Mouse (Mus musculus): ENCODE results near the gene Ttc17.
A peak's percentile ranks its signal among the peaks of the same experiment; 100 is the strongest.

The Ttc17 gene

DNA sequence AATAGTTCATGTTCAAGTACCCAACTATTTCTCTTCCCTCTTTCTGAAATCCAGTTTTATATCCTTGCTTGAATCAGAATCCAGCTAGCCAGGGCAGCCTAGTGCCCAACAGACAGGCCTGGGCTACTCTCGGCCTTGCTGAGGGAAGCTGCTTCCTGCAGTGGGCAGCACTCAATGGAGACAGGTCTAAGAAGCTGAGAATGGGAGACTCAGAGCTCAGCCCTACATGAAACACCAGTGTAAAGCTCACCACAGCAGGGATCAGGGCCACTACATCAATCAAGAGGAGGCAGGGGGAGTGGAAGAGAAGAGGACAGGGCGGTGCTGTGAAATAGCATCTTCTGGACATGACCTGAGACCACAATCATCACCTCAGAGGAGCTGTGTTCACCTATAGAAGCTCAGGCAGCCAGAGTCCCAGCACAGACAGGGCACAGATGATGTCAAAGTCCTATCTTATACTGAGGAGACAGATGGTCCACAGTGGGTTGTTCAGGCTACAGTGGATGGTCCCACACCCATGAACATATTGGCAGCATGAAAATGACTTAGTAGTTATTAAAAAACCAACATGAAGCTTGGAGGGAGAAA, 25.3 kb downstream of the Ttc17 start:
- no peak for DNase-seq (ENCODE audit: low read depth, low spot score)

- no peak for DNase-seq (ENCODE audit: low read depth, low spot score)
Measured at GRCm38 (mm10) chr2:94378678-94379077, 27.8 kb downstream of the Ttc17 start.

DNA sequence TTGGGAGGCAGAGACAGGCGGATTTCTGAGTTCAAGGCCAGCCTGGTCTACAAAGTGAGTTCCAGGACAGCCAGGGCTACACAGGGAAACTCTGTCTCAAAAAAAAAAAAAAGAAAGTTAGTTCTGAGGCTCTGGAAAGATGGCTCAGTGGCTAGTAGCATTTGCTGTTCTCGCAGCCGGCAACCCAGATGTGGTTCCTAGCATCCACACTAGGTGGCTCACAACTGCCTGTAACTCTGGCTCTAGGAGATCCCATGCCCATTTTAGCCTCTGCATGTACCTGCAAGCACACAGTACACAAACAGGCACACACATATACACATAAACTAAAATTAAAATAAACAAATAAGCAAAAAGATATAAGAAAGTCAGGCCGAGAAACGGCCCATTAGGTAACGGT, 35.4 kb downstream of the Ttc17 start:
- DNase-seq (ENCODE audit: low read depth, low spot score), result peak; percentile 20

DNA sequence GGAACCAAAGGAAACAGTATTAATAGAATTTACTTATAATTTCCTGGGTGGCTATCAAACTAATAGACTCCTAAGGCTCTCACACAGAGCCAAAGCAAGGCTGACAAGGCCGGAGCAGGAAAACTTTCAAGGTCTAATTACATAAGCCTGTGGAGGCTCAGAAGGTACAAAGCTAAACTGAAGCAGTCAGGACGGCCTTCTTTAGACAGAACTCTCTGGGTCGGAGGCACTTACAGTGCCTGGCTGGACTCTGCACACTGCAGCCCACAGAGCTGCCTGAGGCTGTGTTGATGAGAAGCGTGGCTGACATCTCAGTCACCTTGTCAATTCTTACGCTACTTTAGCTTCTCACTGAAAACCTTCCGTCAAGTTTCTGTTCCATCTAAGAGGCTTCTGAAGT, 42.7 kb downstream of the Ttc17 start:
- no peak for DNase-seq (ENCODE audit: low read depth, low spot score)

- DNase-seq (ENCODE audit: low read depth, low spot score), result peak; percentile 64
Measured at GRCm38 (mm10) chr2:94360398-94360973, 46.0 kb downstream of the Ttc17 start.

GRCm38 (mm10) chr2:94348165-94348591, 58.3 kb downstream of the Ttc17 start:
- DNase-seq (ENCODE audit: low read depth, low spot score), result no peak

DNA sequence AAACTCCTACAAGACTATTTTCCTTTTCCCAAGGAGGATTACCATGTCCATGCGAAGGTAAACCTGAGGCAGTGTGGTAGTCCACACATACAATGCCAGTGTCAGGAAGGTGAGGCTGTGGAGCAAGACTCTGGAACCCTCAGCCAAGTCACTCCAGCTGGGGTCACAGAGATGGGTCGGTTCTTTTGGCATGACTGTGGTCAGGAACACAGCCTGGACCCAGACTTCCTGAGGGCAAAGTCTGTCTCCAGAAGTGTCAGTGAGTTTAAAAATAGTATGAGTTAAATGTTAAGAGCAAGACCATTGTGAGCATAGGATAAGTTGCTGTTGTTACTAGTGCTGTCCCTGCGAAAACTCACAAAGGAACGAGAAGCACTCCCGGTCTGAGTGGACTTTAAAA, 59.7 kb downstream of the Ttc17 start:
- no peak for DNase-seq (ENCODE audit: low read depth, low spot score)

- no peak for DNase-seq (ENCODE audit: low read depth, low spot score)
Measured at GRCm38 (mm10) chr2:94344624-94345023, 61.9 kb downstream of the Ttc17 start.

DNA sequence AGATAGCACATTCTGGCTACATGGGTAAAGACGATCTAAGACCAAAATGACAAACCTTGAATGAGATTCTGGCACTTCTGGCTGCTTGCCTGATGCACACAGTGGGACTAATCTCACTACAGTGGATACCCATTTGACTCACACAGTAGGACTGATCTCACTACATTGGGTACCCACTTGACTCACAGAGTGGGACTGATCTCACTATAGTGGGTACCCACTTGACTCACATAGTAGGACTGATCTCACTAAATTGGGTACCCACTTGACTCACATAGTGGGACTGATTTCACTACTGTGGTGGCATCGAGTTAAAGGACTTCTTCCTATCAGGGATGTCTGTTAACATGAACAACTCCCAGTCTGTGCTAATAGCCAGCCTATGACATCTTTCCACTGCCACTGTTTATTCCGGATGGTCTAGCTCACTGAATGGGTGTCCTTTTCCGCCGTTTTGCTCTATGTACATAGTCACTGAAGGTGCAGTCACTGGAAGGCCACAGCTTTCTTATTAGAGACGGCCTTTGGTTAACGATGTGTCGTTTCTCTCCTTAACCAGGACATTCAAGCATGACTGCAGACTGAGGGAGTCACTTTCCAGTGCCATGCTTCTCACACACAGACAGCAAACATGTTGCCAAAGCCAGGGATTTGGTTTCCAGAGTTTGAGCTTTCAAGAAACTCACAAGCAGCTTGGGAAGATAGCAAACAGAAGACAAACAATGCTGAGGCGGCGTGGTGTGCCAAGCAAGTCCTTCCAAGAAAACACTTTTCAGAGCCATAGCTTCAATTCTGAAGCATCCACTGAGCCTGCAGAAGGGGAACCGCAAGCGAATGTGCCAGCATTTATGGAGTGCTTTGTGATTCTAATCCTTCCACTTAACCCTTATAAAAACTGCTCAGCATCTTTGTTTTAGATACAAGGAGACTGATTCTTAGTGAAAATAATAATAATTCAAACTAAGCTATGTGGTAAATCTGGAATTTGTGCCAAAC, 62.9 kb downstream of the Ttc17 start:
- DNase-seq (ENCODE audit: low read depth, low spot score), result no peak

DNA sequence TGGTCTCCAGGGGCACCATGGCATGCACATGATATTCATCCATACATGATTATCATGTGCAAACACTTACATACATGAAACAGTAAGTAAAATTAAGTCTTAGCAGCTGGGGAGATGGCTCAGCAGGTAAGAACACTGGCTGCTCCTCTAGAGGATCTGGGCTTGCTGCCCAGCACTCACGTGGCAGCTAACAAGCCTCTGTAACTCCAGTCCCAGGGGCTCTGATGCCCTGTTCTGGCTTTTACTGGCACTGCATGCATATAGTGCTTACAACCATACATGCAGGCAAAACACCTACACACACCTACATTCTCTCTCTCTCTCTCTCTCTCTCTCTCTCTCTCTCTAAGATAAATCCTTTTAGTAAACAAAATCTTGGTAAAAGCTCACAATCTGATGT, 65.7 kb downstream of the Ttc17 start:
- no peak for DNase-seq (ENCODE audit: low read depth, low spot score)

GRCm38 (mm10) chr2:94339495-94339894, 67.0 kb downstream of the Ttc17 start:
- no peak for DNase-seq (ENCODE audit: low read depth, low spot score)

DNA sequence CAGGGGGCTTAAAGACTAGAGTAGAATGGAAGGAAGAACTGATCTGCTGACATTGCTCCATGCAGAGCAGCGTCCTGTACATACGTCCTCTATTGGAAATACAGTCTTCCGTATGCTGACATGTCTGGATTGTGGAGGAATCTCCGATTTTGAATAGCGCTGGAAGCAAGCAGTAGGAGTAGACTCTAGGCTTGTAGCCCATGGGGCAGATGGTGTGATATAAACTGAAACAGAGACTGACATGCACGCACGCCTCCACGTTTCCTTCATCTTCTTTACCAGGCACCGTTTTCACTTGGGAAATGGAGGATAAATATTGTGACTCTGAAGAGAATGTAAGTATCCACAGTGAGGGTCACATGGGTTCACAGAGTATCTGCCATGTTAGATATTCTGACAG, 70.2 kb downstream of the Ttc17 start:
- no peak for DNase-seq (ENCODE audit: low read depth, low spot score)

DNA sequence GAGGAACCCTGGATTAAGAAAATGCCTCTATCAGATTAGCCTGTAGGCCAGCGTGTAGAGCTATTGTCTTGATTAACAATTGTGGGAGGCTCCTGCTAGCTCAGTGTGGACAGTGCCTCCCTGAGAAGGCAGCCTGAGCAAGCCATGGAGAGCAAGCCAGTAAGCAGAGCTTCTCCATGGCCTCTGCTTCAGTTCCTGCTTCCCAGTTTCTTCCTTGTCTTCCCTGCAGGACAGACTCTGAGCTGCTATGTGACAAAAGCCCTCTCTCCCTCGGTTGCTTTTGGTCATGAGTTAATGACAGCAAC, 71.8 kb downstream of the Ttc17 start:
- DNase-seq (ENCODE audit: low read depth, low spot score), result no peak

DNA sequence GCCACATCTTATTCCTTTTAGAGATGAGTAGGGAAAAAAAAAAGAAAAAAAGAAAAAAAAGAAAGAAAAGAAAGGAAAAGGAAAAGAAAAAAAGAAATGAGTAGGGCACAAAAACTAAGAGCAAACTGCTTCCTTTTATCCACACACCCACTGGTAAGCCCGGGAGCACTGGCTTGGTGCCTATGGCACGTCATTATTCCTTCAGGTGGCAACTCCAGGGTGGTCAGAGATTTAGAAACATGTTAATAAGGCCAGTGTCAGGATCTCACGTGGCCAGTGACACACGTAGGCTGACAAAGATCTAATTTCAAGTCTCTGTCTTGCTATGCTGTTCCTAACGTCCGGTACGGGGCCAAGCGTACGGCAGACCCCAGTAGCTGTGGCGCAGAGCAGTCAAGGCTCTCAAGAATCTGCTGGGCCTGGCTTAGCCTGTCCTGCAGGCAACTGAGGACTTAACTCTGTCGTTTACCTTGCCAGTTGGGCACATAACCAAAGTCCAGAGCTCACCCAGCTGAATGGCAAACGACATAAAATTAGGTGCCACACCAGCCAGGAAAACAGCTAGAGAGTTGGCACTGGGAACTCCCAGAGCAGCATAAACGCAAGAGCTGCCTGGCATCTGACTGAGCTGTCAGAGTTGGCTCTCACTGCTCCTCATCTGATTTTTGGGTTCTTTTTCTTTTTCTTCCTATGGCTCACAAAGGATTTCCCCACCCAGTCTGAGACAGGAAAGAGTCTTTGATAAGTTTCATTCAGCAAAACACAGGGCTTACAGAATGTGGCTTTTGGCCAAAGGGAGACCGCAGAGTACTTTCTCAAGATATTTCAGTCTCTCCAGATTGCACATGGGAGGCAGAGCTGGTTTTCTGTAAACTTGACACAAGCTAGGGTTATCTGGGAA, 72.4 kb downstream of the Ttc17 start:
- no peak for DNase-seq (ENCODE audit: low read depth, low spot score)

- DNase-seq (ENCODE audit: low read depth, low spot score), result no peak
Measured at GRCm38 (mm10) chr2:94333086-94333485, 73.4 kb downstream of the Ttc17 start.

- no peak for DNase-seq (ENCODE audit: low read depth, low spot score)
Measured at GRCm38 (mm10) chr2:94329336-94329735, 77.2 kb downstream of the Ttc17 start.

- DNase-seq (ENCODE audit: low read depth, low spot score), result no peak
Measured at GRCm38 (mm10) chr2:94327836-94328235, 78.7 kb downstream of the Ttc17 start.

DNA sequence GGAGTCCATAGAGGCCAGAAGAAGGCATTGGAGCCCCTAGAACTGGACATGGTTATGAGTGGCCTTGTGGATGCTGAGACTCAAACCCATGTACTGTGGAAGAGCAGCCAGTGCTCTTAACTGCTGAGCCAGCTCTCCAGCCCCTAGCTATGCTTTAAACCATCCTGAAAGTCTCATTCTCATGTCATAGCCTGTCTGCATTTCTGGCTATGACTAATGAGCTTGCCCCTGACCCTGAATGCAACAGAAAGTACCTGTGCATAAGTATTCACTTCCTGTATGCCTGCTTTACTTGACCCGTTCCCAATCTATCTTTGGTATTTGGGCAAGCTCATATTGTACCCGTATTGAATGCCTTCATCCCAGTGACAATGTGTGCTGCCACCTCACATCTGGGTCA, 86.7 kb downstream of the Ttc17 start:
- no peak for DNase-seq (ENCODE audit: low read depth, low spot score)

DNA sequence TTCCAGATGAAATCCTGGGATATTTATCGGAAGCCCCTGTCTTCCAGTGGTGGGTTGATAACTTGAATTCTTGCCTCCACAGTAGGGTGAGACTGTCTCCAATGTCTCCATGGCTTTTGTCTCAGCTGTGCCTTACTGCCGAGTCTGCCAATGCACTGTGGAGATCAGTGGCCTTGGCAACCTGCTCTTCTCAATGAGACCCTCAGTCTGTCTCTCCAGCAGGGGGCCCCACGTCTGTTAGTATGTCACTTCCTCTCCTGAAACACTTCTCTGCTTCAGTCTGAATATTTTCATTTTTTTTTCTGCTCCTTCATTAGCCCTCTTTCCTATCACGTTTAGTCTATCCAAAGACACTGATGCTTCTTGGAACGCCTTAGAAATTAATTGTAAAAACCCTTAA, 90.0 kb downstream of the Ttc17 start:
- peak; percentile 29 for DNase-seq (ENCODE audit: low read depth, low spot score)

- DNase-seq (ENCODE audit: low read depth, low spot score), result no peak
Measured at GRCm38 (mm10) chr2:94303984-94304383, 102.5 kb downstream of the Ttc17 start.

DNA sequence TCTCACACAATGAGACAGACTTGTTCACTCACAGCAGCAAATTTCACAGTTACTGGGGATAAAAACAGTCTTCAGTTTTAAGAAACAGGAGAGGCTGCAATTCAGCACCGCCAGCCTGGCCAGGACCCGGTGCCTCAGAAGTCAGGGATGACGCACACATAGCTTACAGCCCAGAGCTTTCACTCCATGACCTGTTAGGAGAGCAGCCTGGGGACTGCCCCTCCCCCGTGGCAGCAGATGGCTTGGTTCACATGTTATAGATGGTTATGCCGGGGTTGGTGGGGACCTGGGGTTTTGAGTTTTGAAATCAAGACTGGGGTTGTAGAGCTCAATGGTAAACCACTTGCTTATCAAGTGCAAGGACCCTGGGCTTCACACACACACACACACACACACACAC, 104.1 kb downstream of the Ttc17 start:
- no peak for DNase-seq (ENCODE audit: low read depth, low spot score)

GRCm38 (mm10) chr2:94301749-94302148, 104.7 kb downstream of the Ttc17 start:
- no peak for DNase-seq (ENCODE audit: low read depth, low spot score)
